Mouse (Mus musculus) c-Kit-positive CD71-negative TER-119-negative erythroid progenitor cells, embryonic 14.5 days (primary cell): Measurements from ENCODE around the gene Olfr948.

Experiments
- DNase-seq: peaks from one replicate; pipeline ENCODE4 v3.0.0-alpha.2; 2013; ENCODE audit warnings: low read depth

The Olfr948 gene

DNA sequence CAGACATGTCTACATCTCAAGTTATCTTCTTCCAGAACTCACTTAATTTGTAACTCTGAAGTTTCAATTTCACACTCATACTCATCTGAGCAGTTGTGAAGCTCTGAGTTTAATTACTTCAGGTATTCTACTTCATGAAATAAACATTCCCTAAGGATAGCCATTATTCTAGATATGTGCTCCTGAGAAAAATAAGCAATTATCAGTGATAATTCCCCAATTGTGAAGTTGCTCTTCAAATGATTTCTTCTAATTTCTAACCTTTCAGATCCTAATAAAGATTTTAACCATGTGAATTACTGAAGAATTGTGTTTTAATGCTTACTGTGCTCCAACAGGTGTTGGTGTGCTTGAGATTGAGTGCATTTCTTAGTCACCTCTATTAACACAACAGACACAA, at the start of gene Olfr948:
Olfr948 (minus strand) TSS at position 101 of the 400 bp plus-strand sequence.
- no peak for DNase-seq

DNA sequence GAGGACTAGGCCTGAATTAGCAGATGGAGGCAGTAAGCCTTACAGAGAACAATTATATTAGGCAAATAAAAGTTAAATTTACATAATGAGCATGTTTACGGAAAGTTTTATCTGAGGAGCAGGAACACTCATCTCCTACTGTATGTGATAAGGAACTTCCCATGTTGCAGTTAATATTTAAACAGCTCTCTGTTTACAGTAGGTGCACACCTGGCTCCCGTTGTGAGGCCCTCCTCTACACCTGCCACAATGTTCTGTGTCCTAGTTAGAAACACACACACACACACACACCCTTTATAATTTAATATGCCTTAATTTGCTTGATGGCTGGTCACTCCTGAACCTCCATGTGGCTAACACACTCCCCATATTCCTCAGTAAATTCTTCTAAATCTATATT, 38.7 kb downstream of the Olfr948 start:
- no peak for DNase-seq

DNA sequence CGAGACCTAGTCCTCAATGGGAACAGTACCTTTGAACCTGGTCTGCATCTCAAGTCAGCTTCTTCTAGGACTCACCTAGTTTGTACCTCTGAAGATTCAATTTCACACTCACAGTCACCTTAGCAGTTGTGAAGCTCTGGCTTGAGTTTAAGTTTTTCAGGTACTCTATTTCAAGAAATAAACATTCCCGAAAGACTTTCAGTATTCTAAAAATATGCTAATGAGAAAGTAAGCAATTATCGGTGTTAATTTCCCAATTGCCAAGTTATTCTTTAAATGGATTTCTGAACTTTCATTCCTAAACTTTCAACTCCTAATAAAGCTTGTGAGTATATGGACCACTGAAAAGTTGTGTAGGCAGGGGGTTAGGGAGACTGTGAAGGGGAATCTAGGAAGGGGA, 49.1 kb downstream of the Olfr948 start, which contains the start of gene Olfr945:
Olfr945 (minus strand) TSS at position 101 of the 400 bp plus-strand sequence.
- no peak for DNase-seq
